Mouse (Mus musculus) CD4-positive, CD25-positive, alpha-beta regulatory T cell, adult 4 months (primary cell): ENCODE results near the gene Cpt1c. TPM values are rescaled to one million over a fixed set of nuclear protein-coding genes. Genes with fewer than 3 reads are reported as not detected.
"Not testable (repeated sequence)": the region's sequence is repeated elsewhere in the genome, so short reads cannot be mapped to it uniquely, and the experiment has no call there.

Experiments
- ATAC-seq: one replicate; pipeline ENCODE4 v1.8.0; 2017
- polyA plus RNA-seq, 2 experiments: library from polyadenylated mRNA; unstranded; fragments of 100-300 nt; shearing (Covaris generic); gene quantifications; one replicate each; pipeline ENCODE4 v1.2.1; 2017

Cpt1c gene
- under 1 TPM; 0.36 to 0.92 TPM for polyA plus RNA-seq

- no peak for ATAC-seq
Measured at GRCm38 (mm10) chr7:44974383-44975116, at the start of gene Cpt1c. TSS of gene Cpt1c (minus strand) at chr7:44974851.

DNA sequence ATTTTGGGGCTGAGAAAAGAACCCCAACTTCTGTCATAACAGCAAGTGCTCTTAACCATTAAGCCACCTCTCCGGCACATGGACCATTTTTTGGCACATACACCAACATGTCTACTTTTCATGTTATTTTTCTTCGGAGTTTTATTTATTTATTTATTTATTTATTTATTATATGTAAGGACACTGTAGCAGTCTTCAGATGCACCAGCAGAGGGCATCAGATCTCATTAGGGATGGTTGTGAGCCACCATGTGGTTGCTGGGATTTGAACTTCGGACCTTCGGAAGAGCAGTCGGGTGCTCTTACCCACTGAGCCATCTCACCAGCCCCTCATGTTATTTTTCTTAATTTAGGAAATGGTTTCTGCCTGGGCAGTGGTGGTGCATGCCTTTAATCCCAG lies 49.1 kb upstream of the Cpt1c start:
- not testable (repeated sequence) for ATAC-seq

GRCm38 (mm10) chr7:45020225-45020624 lies 45.6 kb upstream of the Cpt1c start:
- ATAC-seq, result no peak

- ATAC-seq, result no peak
Measured at GRCm38 (mm10) chr7:45019031-45019571, 44.5 kb upstream of the Cpt1c start.

DNA sequence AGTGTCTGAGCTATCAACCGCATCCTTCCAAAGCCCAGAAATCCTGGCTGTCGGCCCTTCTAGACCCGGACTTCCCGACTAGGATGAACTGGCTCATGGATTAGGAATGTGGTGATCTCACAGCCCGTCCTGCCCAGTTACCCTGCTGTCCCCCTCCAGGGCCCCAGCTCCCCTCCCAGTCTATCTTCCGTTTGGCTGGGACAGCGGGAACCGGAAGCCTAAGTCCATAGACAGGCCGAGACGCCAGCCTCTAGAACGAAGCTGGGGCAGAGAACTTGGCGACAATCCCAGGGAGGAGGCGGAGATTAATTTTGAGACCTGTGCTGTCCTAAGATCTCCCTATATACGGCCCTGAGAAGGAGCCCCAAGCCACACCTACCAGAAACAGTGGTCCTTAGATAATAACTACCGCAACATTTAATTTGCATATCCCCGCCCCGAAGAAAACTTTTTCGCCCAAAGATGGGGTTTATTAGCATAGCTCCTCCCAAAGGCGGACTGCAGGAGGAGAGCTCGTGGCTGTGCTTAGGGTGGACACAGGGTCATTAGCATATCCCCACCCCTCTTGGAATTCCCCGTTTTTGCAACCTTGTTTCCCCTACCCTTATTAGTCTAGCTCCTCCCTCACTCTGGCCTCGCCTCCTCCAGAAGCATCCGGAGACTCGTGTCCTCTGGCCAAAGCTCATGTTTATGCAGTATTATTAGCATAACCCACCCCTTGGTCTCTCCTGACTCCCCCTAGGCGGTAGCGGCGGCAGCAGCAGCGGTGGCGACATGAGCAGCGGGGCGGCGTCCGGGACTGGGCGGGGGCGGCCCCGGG lies 42.8 kb upstream of the Cpt1c start, which contains the start of gene Rras:
Gene Rras (plus strand): TSS at position 720 of the 820 bp plus-strand sequence.
- ATAC-seq, result peak; percentile 86

DNA sequence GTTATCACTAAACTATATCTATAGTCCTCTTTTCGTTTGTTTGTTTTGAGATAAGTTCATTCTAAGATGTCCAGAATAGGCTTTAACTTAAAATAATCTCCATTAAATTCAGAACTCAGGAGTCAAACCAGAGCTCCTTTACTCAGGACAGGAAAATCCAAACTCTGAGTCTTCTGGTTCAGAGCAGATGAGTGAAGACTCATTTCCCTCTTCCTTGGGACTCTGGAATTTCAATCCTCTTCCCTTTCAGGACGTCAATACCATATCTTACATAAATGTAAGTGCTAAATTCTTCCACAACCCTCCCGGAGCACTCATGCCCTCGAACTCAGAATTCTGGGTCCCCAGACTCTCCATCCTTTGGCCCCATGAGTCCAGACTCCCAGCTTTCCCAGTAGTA lies 42.1 kb upstream of the Cpt1c start:
- ATAC-seq, result no peak

GRCm38 (mm10) chr7:45015957-45016612 lies 41.4 kb upstream of the Cpt1c start, which contains the start of gene Scaf1:
TSS of gene Scaf1 (minus strand) at chr7:45016363.
- ATAC-seq, result peak; percentile 76

DNA sequence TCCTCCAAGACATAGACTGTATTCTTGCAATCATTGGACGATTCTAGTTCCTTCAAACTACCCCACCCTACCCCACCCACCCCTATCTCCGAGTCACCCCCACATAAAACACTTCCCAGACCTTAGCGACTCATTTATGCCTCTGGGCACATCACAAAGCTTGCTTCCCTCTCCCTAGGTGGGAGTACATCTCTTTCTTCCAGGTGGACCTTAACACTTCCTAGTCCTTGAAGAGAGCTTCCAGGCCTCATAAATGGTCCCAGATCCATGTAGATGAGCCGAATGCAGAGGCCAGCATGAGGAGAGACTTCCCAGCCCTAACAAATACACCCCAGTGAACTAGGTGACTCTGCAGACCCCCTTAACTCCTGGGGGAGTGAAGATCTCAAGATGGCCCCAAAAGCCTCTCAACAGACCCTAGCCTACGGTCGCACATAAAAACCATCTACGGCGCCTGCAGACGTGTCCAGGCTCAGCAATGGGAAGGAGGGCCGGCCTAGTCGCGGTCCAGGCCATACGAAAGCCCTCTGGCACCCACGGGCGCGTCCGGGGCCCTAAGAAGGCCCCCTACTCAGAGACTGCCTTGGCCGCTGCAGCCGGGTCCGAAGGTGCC lies 40.8 kb upstream of the Cpt1c start:
- ATAC-seq, result no peak

- ATAC-seq, result no peak
Measured at GRCm38 (mm10) chr7:45014096-45014451, 39.4 kb upstream of the Cpt1c start.

DNA sequence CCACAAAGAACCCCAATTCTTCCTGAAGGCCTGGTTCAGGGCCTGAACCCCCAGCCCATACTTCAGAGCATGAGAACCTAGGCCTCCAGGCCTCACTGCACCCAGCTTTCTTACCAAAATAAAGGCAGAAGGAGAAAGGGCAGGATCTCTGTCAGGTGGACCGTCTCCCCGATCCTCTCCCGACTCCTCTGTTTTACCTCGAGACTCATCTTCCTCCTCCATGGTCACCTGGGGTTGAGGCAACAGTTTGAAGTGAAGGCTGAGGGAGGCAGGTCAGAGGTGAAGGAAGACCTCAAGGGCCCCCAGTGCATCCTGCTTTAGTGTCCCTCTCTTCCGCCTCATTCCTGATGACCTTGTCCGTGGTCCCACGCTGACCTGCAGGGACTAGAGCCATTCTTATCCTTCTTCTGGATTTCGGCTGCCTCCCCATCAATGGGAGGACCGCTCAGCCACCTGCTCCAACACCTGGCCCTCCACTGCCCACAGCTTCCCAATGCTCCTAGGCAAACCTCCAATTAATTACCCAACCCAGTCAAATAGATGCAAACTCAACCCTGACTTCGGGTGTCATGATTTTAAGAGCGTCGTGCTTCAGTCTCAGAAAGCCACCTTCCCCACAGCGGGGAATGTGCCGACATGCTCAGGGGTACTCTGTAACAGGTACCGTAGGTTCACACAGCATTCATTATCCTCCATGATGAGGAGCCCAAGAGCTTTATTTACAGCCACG lies 38.9 kb upstream of the Cpt1c start:
- ATAC-seq, result no peak

DNA sequence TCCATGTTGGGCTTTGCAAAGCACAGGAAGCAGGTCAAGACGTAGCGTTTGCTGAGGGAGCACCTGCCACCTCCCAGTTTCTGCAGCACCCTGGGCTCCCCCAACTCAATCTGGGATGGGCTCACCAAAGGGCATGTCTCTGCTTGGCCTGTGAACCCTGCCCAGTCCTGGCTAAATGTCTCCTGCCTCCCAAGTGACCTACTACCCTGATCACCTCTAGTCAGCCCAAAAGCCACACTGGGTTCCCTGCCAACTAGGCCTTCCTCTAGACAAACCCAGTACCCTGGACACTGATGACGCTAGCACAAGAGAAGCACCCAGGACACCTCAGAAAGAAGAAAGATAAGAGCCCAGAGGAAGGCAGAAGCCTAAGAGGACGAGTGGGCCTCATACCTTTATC lies 38.2 kb upstream of the Cpt1c start:
- ATAC-seq, result no peak

DNA sequence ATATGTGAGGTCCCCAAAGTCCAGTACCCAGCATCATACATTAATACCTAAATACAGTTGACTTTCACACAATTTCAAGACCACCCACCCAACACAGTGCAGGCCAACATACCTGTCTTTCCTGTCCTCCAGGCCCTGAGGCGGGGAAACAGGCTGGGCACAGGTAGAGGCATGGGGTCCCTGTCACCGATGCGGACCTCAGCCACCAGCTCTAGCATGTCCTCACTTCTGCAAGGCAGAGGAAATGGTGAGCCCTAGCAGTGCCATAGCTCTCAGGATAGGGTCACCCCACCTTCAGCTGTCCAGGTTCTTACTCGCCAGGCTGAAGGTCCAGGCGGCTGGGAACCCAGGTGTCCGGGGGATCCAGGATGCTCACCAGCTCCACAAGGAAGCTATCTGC lies 37.4 kb upstream of the Cpt1c start:
- no peak for ATAC-seq

GRCm38 (mm10) chr7:45008411-45008810 lies 33.8 kb upstream of the Cpt1c start:
- ATAC-seq, result no peak

DNA sequence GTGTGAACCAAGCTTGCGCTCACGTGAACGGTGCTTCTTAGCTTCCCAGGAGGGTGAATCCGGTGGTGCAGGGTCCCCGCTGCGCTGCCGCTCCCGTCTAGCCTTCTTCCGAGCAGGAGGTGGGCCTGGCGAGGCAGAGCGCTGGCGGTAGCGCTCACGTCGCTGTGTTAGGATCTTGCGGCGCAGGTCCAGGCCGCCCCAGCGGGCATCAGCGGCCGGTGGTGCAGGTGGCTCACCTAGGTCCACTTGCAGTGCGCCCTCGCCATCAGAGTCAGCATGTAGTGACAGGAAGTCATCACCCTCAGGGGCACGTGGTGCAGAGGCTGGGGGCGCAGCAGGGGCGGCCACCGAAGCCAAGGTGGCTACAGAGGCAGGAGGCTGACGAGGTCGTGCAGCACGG lies 33.2 kb upstream of the Cpt1c start:
- ATAC-seq, result no peak

- no peak for ATAC-seq
Measured at GRCm38 (mm10) chr7:45007141-45007540, 32.5 kb upstream of the Cpt1c start.

DNA sequence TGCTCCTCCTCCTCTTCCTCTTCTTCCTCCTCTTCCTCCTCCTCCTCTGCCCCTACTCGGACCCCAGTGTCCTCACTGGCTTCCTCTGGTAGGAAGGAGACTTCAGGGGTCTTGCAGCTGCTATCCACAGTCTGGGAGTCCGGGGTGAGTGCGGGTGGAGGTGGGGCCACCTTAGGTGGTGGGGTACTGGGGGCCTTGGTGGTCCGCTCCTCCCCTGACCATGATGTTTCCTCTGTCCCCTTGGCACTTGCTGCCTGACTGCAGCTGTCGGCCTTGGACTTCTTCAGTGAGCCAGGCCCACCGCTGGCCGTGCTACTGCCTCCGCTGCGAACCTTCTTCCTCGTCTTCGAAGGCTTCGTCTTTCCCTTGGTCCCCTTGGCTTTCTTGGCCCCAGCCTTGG lies 31.9 kb upstream of the Cpt1c start:
- no peak for ATAC-seq

DNA sequence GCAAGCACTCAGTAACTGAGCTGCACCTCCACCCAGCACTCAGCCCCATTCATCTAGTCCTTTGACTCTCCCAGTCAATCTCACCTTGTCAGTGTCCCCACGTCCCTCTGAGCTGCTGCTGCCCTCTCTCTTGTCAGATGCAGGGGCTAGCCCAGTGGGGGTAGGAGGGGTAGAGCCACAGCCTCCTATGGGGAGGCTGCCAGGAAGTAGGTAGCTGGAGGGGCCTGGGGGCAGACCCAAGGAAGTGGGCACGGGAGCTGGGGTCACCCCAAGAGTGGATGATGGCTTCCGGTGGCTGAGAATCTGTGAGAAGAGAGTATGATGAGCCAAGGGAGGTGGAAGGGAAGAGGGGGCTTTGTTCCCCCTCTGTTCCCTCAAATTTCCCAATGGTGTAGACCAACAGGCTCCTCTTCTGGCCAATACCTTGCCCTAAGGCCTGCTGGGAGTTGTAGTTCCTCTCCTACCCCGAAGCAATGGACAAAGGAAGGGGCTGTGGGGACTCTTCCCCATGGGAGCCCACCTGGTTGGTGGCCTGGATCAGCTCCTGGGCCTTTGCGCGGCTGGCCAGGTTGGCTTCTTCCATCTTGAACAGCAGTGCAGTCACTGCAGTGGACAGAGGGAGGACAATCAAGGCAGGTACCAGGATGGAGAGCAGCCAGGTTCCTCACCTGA lies 30.8 kb upstream of the Cpt1c start:
- ATAC-seq, result no peak

DNA sequence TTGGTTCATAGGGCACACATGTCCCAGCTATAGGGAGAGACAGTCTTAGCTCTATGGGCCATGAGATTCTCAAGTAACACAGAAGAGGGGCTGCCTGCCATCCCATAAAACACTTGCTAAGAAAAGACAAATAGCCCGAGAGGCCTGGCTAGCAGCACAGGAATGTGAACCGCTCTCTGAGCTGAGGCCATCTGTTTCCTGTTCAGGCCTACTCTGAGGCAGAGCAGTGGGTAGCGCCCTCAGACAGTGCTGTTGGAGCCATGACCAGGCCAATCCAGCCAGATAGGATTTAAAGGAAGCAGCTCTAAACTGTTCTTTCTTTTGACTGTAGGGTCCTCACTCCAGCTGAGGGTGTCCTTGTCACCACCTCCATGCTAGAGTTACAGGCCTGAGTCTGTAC lies 29.9 kb upstream of the Cpt1c start:
- no peak for ATAC-seq

GRCm38 (mm10) chr7:45002440-45002839 lies 27.8 kb upstream of the Cpt1c start:
- ATAC-seq, result no peak

GRCm38 (mm10) chr7:45000539-45001114 lies 26.0 kb upstream of the Cpt1c start:
- no peak for ATAC-seq

DNA sequence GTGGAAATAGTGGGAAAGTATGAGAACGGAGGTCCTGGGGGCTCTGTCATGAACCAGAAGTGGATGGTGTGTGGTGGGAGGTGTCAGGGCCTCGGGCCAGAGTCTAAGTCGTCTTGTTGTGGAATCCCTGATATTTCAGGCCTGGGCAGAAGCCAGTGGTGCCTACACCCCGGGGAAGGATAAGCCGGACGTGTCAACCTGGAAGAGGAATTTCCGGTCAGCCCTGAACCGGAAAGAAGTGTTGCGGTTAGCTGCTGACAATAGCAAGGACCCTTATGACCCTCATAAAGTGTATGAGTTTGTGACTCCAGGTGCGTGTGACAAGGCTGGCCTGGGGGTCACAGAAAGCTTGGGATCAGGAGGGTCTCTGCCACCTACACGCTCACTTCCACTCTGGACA lies 25.1 kb upstream of the Cpt1c start:
- no peak for ATAC-seq
